Mouse (Mus musculus): ENCODE results near the gene Minpp1. TPM values are rescaled to one million over a fixed set of nuclear protein-coding genes. Genes with fewer than 3 reads are reported as not detected.
"Not testable (repeated sequence)": the region's sequence is repeated elsewhere in the genome, so short reads cannot be mapped to it uniquely, and the experiment has no call there.

Gene Minpp1
- polyA plus RNA-seq, 1 experiment = 10.5 TPM

DNA sequence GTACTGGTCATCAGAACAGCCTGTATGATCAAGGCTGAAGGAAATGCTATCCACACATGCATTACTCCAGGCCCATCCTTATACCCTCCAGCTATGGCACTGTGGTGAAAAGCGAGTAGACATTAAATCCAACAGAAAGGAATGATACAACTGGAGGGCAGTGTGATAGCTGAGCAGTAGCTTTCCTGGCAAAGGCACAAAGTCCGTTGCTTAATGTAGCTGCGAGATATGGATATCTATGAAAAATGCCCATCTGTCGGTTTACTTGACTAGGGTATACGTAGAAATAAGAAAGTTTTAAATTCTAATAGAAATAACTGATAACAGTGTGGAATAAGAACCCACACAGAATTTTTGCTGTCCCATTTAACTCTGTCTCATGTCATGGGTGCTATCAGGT, 5.3 kb upstream of the Minpp1 start:
- Histone ChIP-seq H3K4me1 (ENCODE audit: control insufficient read depth, insufficient read depth, low read length) (no peaks in the 10 kb centered on the region), H3K27me3 (ENCODE audit: control insufficient read depth, insufficient read depth, low read length) (no peaks in the 10 kb centered on the region), H3K36me3 (ENCODE audit: control insufficient read depth, insufficient read depth, low read length) (no peaks in the 10 kb centered on the region), H3K4me3 (ENCODE audit: control insufficient read depth, low read depth, low read length) (no peak overlapping the region), H3K27ac (ENCODE audit: control insufficient read depth, insufficient read depth, low read depth, low read length) (no peak overlapping the region)
- TF ChIP-seq POLR2A (IDR thresholded peaks at IDR 0.05; ENCODE audit: control insufficient read depth, low read depth, low read length) (no peak), CTCF (IDR thresholded peaks at IDR 0.05; ENCODE audit: control insufficient read depth, insufficient read depth, insufficient replicate concordance, low read depth, low read length) (no peak)

GRCm38 (mm10) chr19:32480791-32481442, 4.7 kb upstream of the Minpp1 start:
- H3K27ac ChIP-seq (ENCODE audit: control insufficient read depth, insufficient read depth, low read depth, low read length) = no peak overlapping the region
- H3K4me3 ChIP-seq (ENCODE audit: control insufficient read depth, low read depth, low read length) = no peak overlapping the region
- no peak for TF ChIP-seq POLR2A (IDR thresholded peaks at IDR 0.05; ENCODE audit: control insufficient read depth, low read depth, low read length)
- TF ChIP-seq CTCF (IDR thresholded peaks at IDR 0.05; ENCODE audit: control insufficient read depth, insufficient read depth, insufficient replicate concordance, low read depth, low read length) = no peak
- no peaks in the 10 kb centered on the region for H3K4me1 ChIP-seq (ENCODE audit: control insufficient read depth, insufficient read depth, low read length)
- no peaks in the 10 kb centered on the region for H3K36me3 ChIP-seq (ENCODE audit: control insufficient read depth, insufficient read depth, low read length)
- H3K27me3 ChIP-seq (ENCODE audit: control insufficient read depth, insufficient read depth, low read length) = no peaks in the 10 kb centered on the region

DNA sequence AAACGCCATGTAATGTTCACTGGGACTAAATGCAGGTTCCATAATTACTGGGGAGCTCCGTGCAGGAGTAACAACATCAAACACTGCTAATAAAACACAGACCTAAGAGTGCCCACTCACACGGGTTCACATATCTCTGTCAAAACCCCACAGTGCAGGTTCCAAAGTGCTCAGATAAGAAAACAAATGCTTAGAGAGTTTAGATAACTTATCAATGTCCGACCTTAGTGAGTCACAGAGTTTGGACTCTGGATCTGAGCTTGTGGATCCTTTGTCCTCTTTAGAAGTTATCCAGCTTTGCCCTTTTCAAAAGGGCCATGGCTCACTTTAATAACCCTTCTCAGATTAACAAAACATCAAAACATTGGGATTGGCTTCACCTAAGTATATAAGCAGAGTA, 4.1 kb upstream of the Minpp1 start:
- no peak for TF ChIP-seq POLR2A (IDR thresholded peaks at IDR 0.05; ENCODE audit: control insufficient read depth, low read depth, low read length)
- TF ChIP-seq CTCF (IDR thresholded peaks at IDR 0.05; ENCODE audit: control insufficient read depth, insufficient read depth, insufficient replicate concordance, low read depth, low read length) = no peak
- no peaks in the 10 kb centered on the region for H3K36me3 ChIP-seq (ENCODE audit: control insufficient read depth, insufficient read depth, low read length)
- no peaks in the 10 kb centered on the region for H3K27me3 ChIP-seq (ENCODE audit: control insufficient read depth, insufficient read depth, low read length)
- H3K4me3 ChIP-seq (ENCODE audit: control insufficient read depth, low read depth, low read length) = no peak overlapping the region
- H3K27ac ChIP-seq (ENCODE audit: control insufficient read depth, insufficient read depth, low read depth, low read length) = no peak overlapping the region
- H3K4me1 ChIP-seq (ENCODE audit: control insufficient read depth, insufficient read depth, low read length) = peaks cover 1% of the 10 kb centered on the region; the same call in 1 of the 2 replicates

DNA sequence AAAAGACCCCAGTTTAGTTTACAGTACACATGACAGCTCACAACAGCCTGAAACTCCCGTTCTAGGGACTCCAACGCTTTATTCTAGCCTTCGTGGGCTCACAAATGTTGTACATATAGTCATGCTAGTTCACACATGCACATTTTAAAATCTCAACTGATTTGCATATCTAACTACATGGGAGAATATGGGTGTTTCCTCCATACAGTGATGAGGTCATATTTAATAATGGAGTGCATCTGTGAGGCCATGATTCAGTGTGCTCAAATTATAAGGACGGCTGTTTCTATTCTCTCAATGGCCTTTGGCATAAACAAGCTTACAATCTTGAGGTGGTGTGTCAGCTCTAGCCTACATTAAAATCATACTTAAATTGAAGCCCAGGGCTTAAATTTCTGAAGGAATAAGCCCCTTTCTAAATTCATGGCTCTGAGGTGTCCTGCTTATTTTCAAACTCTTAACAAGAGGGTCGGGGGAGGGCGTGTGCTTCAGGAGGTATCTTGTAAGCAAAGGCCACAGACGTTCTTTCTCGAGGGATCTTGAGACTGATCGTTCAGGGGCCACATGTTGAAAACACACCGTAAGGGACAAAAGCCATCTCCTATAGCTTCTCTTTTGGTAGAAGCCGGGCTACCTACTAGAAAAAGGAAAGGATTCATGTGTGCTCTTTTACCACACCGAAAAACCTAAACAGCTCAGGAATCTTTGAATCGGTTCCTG, 468 bp upstream of the Minpp1 start:
- Histone ChIP-seq H3K36me3 (ENCODE audit: control insufficient read depth, insufficient read depth, low read length) (no peaks in the 10 kb centered on the region), H3K4me1 (ENCODE audit: control insufficient read depth, insufficient read depth, low read length) (peaks cover 2% of the 10 kb centered on the region; the same call in 1 of the 2 replicates), H3K4me3 (ENCODE audit: control insufficient read depth, low read depth, low read length) (peak overlapping the region; percentile 86), H3K27me3 (ENCODE audit: control insufficient read depth, insufficient read depth, low read length) (no peaks in the 10 kb centered on the region), H3K27ac (ENCODE audit: control insufficient read depth, insufficient read depth, low read depth, low read length) (peak overlapping the region; percentile 45; the same call in 1 of the 2 replicates)
- TF ChIP-seq POLR2A (IDR thresholded peaks at IDR 0.05; ENCODE audit: control insufficient read depth, low read depth, low read length) = no peak
- TF ChIP-seq CTCF (IDR thresholded peaks at IDR 0.05; ENCODE audit: control insufficient read depth, insufficient read depth, insufficient replicate concordance, low read depth, low read length) = no peak

DNA sequence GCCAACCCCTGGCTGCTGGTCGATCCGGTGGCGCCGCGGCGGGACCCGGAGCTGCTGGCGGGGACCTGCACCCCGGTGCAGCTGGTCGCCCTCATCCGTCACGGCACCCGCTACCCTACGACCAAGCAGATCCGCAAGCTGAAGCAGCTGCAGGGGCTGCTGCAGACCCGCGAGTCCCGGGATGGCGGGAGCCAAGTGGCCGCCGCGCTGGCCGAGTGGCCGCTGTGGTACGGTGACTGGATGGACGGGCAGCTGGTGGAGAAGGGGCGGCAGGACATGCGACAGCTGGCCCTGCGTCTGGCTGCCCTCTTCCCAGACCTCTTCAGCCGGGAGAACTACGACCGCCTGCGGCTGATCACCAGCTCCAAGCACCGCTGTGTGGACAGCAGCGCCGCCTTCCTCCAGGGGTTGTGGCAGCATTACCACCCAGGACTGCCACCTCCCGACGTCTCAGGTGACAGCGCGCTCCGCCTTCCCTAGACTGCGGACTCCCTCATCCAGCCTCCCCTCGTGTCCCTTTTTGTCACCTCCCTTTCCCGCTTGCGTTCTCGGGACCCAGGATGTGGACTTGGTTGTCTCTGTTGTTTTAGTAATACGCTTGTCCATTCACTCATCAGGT, 646 bp downstream of the Minpp1 start:
- Histone ChIP-seq H3K27ac (ENCODE audit: control insufficient read depth, insufficient read depth, low read depth, low read length) (peak overlapping the region; percentile 59), H3K4me3 (ENCODE audit: control insufficient read depth, low read depth, low read length) (peak overlapping the region; percentile 86)
- H3K36me3 ChIP-seq (ENCODE audit: control insufficient read depth, insufficient read depth, low read length); H3K27me3 ChIP-seq (ENCODE audit: control insufficient read depth, insufficient read depth, low read length); H3K4me1 ChIP-seq (ENCODE audit: control insufficient read depth, insufficient read depth, low read length): not testable (repeated sequence)
- TF ChIP-seq POLR2A (IDR thresholded peaks at IDR 0.05; ENCODE audit: control insufficient read depth, low read depth, low read length) (peak; percentile 48; the same call in 1 of the 2 replicates), CTCF (IDR thresholded peaks at IDR 0.05; ENCODE audit: control insufficient read depth, insufficient read depth, insufficient replicate concordance, low read depth, low read length) (peak; percentile 18; the same call in 1 of the 2 replicates)

DNA sequence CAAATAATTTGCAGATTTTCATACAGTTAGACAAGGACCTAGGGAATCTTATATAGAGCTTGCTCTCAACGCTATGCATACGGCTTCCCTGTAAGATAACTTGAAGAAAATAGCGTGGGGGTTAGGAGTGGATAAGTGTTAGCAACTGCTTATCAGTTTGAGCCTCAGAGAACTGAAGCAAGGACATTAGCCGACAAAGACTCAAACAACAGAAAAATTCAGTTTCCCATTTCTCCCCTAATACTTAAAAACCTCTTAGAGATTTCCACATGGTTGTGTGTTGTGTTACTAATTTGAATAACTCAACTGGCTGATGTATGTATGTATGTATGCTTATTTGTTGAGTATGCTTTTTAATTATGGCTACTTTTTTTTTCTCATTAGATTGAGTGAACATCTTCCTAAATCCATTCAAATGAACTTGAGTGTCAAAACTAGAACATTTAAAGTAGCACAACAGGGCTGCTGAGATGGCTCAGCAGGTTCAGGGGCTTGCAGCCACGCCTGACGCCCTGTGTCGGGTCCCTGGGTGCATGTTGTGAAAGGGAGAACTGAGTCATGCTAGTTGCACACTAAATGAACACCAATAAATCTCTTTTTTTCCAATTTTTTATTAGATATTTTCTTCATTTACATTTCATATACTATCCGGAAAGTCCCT, 2.2 kb downstream of the Minpp1 start:
- Histone ChIP-seq H3K4me3 (ENCODE audit: control insufficient read depth, low read depth, low read length) (no peak overlapping the region; the same call in 1 of the 2 replicates), H3K27ac (ENCODE audit: control insufficient read depth, insufficient read depth, low read depth, low read length) (peak overlapping the region; percentile 34; the same call in 1 of the 2 replicates), H3K36me3 (ENCODE audit: control insufficient read depth, insufficient read depth, low read length) (no peaks in the 10 kb centered on the region), H3K27me3 (ENCODE audit: control insufficient read depth, insufficient read depth, low read length) (no peaks in the 10 kb centered on the region), H3K4me1 (ENCODE audit: control insufficient read depth, insufficient read depth, low read length) (peaks cover 2% of the 10 kb centered on the region; the same call in 1 of the 2 replicates)
- no peak for TF ChIP-seq POLR2A (IDR thresholded peaks at IDR 0.05; ENCODE audit: control insufficient read depth, low read depth, low read length)
- TF ChIP-seq CTCF (IDR thresholded peaks at IDR 0.05; ENCODE audit: control insufficient read depth, insufficient read depth, insufficient replicate concordance, low read depth, low read length) = no peak
